Mouse (Mus musculus) megakaryocyte, embryonic 14.5 days (primary cell): ENCODE measurements at regions not wholly inside any gene's neighbourhood (a gene's known extent, or its start where the extent isn't known, plus 50 kb on each side); places are given as distances from the start of the nearest gene placed in this dataset.

Experiments used
- FLI1 ChIP-seq: IDR thresholded peaks from 2 replicates; pipeline ENCODE4 v1.6.1; 2012; ENCODE audit warnings: low read length, inconsistent platforms, mixed read lengths
- GATA1 ChIP-seq: IDR thresholded peaks from 3 replicates; pipeline ENCODE4 v1.6.1; 2012; ENCODE audit warnings: mixed read lengths, low read length, inconsistent platforms, borderline replicate concordance

DNA sequence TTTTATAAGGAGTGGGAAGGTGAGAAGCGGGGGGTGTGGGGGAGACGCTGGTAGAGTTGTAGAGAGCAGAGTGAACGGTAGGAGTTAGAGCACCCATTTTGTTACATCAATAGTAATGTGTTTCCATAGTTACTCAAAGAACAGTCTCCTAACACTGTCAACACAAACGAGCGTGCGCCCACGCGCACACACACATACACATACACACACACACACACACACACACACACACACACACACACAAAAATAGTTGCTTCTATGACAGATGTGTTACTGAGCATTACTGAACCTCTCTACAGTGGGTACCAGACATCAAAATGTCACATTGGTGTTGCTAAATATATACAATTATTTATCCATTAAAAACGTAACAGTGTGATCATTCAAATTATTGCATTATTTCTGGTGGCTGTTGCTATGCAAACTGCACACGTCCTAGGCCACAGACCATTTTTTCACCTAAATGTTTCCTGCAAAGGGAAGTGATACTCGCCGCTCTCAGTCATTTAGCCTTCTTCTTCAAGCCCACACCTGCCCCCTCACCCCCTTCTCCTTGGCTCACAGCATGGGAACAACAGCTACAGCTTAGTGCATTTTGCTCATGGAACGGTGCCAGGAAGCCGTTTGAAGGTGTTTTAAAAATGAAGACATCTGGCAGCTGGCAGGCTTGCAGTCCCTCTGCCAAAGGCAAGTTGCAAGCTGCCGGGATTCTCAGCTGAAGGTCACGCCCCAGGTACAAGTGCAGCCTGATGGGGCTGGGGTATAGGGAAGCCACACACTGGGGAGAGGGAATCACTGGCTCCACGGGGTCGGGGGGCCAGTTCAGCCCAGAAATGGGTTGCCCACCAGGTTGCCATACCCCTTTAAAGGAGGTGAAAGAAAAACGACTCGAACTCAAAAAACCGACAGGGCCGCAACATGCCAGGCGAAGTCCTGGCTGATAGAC is 193.4 kb upstream of the Sox2 start:
- TF ChIP-seq GATA1 (no peak), FLI1 (no peak)
